Mouse (Mus musculus): ENCODE measurements around the gene Svop.

Gene Svop

GRCm38 (mm10) chr5:113992339-113992831 lies 99.0 kb downstream of the Svop start:
- peak; percentile 75 for DNase-seq

- no peak for DNase-seq
Measured at GRCm38 (mm10) chr5:113991141-113991540, 100.2 kb downstream of the Svop start.

GRCm38 (mm10) chr5:113990593-113990992 lies 100.8 kb downstream of the Svop start:
- no peak for DNase-seq

- DNase-seq: no peak
Measured at GRCm38 (mm10) chr5:113989437-113990024, 101.8 kb downstream of the Svop start.

GRCm38 (mm10) chr5:113986182-113986961 lies 105.0 kb downstream of the Svop start:
- no peak for DNase-seq

- DNase-seq: no peak
Measured at GRCm38 (mm10) chr5:113985737-113986136, 105.6 kb downstream of the Svop start.

GRCm38 (mm10) chr5:113984025-113984740 lies 107.2 kb downstream of the Svop start:
- no peak for DNase-seq

- no peak for DNase-seq
Measured at GRCm38 (mm10) chr5:113983541-113983940, 107.8 kb downstream of the Svop start.

- DNase-seq: no peak
Measured at GRCm38 (mm10) chr5:113981843-113982242, 109.5 kb downstream of the Svop start.

- no peak for DNase-seq
Measured at GRCm38 (mm10) chr5:113981171-113981570, 110.2 kb downstream of the Svop start.

- no peak for DNase-seq
Measured at GRCm38 (mm10) chr5:113980511-113980910, 110.9 kb downstream of the Svop start.

- no peak for DNase-seq
Measured at GRCm38 (mm10) chr5:113977309-113977708, 114.1 kb downstream of the Svop start.

Measured in thymus, postnatal 25 days (tissue).